Mouse (Mus musculus) cerebellum, adult 11 months (tissue): ENCODE results near the gene Akap4.

Experiments
- DNase-seq: peaks from one replicate; pipeline ENCODE4 v3.0.0; 2022

Akap4 gene

DNA sequence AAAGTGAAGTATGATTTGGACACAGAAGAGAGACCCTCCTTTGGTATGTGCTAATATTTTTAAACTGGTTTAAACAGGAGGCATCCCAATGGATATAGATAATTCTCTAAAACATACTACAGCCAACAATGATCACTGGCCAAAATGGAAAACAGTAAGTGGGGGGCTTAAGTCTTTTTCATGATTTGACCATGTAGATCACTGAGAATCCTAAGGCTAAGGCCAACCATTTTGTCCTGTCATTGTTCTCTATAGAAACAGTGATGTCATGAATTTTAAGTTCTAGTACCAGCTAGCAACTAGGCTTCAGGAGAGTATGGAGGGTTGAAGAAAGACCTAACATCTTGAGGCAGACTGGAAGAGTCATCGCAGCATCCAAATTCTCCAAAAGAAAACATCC, at the start of gene Akap4:
Akap4 (plus strand) TSS at position 301 of the 400 bp plus-strand sequence.
- DNase-seq = no peak

DNA sequence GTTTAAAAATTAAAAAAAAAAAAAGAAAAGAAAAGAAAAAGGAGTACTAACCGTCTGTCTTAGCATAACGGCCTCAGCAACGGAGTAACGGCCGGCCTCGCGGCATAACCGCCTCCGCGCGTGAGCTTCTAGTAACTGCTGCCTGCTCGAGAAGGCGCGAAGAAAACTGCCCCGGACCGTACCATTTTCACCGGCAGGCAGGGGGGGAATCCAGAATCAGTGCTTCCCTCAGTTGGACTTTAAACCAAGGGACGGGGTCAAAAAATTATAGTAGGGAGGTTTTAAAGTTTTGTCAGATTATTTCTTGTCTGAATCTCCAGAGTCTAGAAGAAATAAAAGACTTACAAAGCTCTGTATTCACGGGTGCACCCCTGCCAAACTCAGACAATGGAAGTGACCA, 25.8 kb upstream of the Akap4 start, which contains the start of gene Ccnb3:
Ccnb3 (minus strand) TSS at position 101 of the 400 bp plus-strand sequence.
- no peak for DNase-seq

DNA sequence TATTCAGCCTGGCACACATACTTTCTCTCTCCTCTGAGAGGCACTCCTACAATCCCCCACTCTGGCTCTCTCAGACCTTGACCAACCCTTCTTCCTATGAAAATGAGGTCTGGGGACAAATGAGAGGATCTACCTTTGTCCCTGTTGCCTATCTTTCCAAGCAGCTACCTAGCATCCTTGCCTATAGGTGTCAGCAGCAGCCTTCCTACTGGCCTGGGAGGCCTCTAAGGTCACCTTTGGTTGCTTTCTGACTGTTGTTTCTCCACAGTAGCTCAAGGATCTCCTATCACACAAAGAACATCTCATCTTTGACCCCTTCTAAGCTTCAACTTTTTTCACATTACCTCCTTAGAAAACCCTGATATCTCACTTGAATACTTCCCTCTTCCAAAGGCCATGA, 10.3 kb upstream of the Akap4 start:
- no peak for DNase-seq

DNA sequence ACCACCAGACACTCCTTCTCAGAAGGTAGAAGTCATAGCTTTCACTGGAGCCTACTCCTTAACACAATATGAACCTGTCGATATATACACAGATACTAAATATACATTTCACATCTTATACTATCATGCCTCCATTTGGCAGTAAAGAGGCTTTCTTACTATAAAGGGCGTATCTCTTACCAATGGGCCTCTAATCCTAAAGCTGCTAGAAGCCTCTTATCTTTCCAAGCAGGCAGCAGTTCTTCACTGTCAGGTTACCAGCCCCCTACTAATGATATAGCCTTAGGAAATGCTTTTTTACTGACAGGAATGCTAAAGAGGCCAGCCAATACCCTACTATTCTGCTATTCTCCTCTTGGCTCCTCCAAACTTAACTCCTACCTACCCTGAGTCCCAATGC, 9.7 kb upstream of the Akap4 start:
- DNase-seq = no peak

DNA sequence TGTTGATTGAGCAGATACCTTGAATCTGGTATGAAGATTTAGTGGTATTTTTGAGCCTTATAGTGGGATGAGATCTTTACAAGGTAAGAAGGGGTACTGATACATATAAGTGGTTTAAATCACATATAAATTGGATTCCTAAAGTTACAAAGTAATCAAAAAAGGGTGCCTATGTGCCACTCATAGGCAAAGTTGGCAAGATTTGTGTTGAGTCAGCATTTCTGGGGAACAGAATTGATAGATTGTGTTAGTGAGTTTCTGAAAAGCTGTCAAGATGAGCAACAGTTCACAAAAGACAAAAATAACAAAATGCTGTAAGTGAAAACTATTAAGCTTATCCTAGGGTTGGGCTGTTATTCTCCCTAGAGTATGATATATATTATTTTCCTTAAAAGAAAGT, 3.2 kb upstream of the Akap4 start:
- DNase-seq = no peak

DNA sequence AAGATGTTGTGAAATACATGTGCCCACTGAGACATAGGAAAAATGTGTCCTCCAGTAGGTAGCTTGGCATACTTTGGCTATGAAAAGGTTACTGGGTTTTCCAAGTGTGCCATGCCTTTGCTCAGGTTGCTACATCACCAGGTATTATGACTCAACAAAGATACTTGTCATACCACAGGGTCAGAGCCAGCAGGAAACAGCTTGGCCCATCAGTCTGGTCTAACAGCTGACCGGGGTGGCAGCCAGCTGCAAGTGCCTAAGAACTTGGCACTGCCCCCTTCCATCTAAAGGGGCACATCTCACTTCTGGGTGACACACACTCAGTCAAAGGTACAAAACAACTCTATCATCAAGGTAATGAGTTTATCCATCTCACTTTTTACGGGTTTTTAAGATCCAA, 683 bp downstream of the Akap4 start:
- DNase-seq = no peak

DNA sequence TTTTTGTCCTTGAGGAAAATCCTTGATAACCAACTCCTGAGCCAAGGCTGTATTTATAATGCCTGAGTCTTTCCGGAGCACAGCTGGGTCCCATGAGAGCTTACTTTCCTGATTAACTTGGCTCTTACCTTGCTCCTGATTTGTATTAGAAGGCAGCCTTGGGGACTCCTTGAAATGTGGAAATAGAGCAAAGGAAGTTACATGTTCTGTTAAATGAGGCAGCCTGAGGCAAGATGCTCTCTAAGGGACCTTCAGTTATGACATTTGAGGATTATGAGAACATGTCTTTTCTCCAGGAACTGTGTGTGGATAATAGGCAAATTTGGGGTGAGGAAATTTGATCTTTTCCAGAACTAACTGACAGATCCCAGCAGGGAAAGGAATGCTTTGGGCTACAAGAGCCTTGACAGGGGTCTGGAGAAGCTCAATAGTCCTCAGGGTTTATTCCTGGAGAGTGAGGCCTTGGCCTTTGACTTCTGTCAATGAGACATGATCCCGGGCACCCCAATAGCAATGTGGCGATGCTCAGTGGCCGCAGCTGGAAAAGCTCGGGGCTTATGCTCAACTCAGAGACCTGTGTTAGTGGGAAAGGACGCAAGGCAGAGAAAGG, 12.6 kb downstream of the Akap4 start:
- DNase-seq = no peak

DNA sequence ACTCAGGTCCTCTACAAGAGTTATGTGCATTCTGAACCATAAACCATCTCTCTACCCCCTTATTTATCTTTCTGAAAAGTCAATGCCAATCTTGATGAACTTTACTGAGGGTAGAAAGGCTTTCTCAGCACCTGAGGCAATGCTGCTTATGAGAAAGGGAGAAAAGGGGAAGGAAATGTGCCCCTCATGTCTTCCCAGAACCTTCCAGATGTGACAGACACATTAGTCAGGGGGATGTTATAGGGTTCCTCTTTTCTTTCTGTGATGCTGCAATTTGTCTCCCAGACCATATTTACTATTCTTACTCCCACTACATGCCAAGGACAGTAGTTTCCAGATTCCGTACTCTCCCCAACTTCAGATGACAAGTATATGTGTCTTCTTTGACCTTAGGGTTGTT, 18.6 kb downstream of the Akap4 start:
- no peak for DNase-seq

DNA sequence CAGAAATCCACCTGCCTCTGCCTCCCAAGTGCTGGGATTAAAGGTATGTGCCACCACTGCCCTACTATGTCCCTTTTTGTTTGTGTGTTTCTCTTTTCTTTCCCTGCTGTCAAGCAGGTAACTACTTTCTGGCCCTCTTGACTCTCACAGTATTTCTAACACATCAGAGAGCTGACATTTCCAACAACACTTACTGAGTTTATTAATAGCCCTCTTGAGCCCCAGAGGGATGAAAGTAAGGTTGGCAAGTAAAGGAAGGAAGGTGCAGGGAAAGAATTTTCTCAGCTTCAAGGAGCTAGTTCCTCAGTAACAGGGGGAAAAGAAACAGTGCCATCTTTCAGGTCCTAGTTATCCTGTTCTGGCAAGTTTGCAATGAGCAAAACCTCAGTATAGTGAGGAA, 23.0 kb downstream of the Akap4 start:
- no peak for DNase-seq

DNA sequence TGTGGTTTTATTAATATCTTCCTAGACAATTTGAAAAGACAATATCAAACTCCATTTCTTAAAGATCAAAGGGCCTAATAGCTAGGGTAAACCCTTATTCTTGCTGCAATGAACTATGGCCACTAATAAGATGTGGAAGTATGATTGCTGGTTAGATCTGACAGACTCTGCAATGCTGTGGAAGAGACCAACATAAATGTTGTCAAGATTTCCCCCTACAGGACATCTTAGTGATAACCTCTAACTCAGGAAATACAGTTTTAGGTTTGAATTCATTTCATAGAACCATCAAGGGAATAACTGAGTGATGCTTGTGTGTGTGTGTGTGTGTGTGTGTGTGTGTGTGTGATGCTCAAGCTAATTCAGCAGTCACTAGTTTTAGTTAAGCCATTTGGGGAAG, 35.0 kb downstream of the Akap4 start:
- DNase-seq = no peak

DNA sequence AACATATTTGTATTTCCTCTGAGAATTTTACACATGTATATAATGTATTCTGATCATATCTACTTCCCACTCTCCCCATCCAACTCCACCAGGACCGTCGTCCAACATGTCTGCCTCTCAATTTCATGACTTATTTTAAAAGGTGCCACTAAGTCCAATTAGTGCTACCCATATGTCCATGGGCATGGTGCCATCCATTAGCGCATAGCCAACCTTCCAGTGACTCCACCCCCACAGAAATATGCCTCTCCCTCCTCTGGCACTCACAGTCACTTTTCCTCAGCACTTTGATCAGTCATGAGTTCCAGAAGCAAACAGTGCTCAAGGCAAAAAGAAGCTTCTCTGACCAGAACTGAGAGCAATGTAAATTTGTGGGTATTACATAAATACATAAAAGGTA, 47.6 kb downstream of the Akap4 start:
- no peak for DNase-seq

DNA sequence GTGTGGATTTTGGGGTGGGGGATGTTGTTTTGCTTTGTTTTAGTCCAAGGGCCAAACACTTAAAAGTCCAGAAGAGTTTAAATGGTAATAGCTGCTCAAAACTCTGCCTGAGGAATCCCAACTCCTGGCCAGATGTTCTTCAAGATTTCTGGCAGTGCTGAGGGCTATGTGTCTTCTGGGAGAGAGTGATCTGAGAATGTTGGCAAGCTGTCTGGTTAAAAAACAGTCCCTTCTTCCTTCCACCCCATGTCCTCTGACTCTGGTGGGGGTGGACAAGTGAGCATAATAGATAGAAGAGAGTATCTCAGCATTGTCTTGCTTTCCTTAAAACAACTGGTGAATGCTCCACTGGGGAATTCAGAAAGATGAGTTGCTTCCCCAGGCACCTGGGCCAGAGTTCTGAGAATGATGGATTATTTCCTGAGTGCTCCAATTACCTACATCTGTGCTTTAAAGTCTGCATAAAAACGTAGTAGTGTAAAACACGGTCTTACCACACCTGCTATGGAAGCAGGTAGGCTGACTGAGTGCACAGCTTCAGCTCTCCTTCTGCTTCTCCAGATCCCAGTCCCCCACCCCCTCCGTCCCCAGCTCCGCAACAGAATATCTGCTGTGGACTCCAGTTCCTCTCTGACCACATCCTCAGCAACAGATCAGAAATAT, 54.4 kb downstream of the Akap4 start:
- no peak for DNase-seq
